In the genomic region with DNA sequence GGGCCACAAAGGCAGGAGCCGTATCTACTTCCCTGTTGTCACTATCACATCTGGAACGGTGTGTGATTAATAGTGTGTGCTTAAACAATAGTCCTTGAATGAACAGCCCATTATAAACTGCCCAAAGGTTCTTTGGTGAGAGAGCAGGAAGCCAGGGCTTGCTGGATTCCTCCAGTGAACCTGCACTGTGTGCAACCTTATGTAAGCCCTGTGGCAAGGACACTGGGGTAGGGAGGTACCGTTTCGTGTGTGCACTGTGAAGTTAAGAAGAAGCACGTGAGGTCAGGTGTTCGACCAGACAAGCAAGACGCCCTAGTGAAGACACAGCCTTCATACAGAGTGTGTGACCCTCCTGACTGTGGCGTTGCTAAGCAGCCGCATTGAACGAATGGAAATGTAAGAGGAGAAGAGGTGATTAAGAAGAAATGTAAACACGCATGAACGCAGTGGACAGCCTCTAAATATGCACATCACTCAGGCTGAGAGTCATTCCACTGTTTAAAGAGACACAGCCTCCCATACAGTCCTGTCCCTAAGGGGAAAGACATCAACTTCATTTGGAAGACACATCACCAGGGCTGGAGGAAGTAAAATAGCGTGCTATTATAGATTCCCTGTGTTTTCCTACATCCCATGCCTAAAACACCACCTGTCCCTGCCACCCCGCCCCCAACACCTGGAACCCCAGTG, we compare ENCODE assay signal across 15 mouse cellular contexts.
A peak's percentile ranks its signal among the peaks of the same experiment; 100 is the strongest.
DNase-seq lines count a peak whose midpoint lies in the region; ATAC-seq and TF ChIP-seq lines count a peak whose summit lies in the region.
"Had no signal": no experiment of that assay in that cellular context is flagged by ENCODE, and none has a peak within 500 bp of the region (broad histone marks: within the 10 kb centered on the region; RNA-seq: fewer than 3 reads in every experiment).

No protein-coding gene starts in this region.

- H3K27me3 ChIP-seq in hindbrain, postnatal 0 days (ENCODE audit: insufficient read depth, low read length) = no peaks in the 10 kb centered on the region
- no peaks in the 10 kb centered on the region for H3K27me3 ChIP-seq in hindbrain, embryonic 12.5 days
- no peaks in the 10 kb centered on the region for H3K27me3 ChIP-seq in midbrain, embryonic 10.5 days (ENCODE audit: low read depth, poor library complexity, severe bottlenecking)
- H3K27me3 ChIP-seq in midbrain, embryonic 14.5 days (ENCODE audit: control insufficient read depth, insufficient read depth, low read length) = no peaks in the 10 kb centered on the region
- no peaks in the 10 kb centered on the region for H3K27me3 ChIP-seq in midbrain, embryonic 13.5 days
- H3K27me3 ChIP-seq: neural tube, embryonic 13.5 days had no signal

- intact Hi-C loops in heart, postnatal 14 days (cut with DNase I) = no loop called here

- H3K4me1 ChIP-seq in hindbrain, postnatal 0 days (ENCODE audit: insufficient read depth, low read length) = no peaks in the 10 kb centered on the region
- H3K4me1 ChIP-seq in hindbrain, embryonic 12.5 days = 0 out of 2 replicates have a peak, but pooled peaks cover 6% of the 10 kb centered on the region
- peaks cover 23% of the 10 kb centered on the region for H3K4me1 ChIP-seq in midbrain, embryonic 10.5 days
- no peaks in the 10 kb centered on the region for H3K4me1 ChIP-seq in midbrain, embryonic 14.5 days (ENCODE audit: control insufficient read depth, insufficient read depth, low read length)
- H3K4me1 ChIP-seq in midbrain, embryonic 13.5 days (replicated peaks) = peaks cover 13% of the 10 kb centered on the region; the same call in 1 of the 2 replicates
- H3K4me1 ChIP-seq: limb, embryonic 10.5 days; neural tube, embryonic 13.5 days had no signal

- H3K4me3 ChIP-seq in hindbrain, postnatal 0 days (ENCODE audit: low read length) = no peak overlapping the region
- H3K4me3 ChIP-seq in hindbrain, embryonic 12.5 days = no peak overlapping the region
- H3K4me3 ChIP-seq in midbrain, embryonic 10.5 days = no peak overlapping the region
- H3K4me3 ChIP-seq in midbrain, embryonic 14.5 days (replicated peaks; ENCODE audit: low read depth, low read length) = no peak overlapping the region
- no peak overlapping the region for H3K4me3 ChIP-seq in midbrain, embryonic 13.5 days (replicated peaks)
- H3K4me3 ChIP-seq: limb, embryonic 10.5 days; neural tube, embryonic 13.5 days had no signal

- no peak overlapping the region for H3K27ac ChIP-seq in hindbrain, postnatal 0 days
- H3K27ac ChIP-seq in hindbrain, embryonic 12.5 days = no peak overlapping the region
- H3K27ac ChIP-seq in midbrain, embryonic 10.5 days (replicated peaks) = peak overlapping the region; percentile 65
- H3K27ac ChIP-seq in midbrain, embryonic 14.5 days (replicated peaks; ENCODE audit: low read depth, low read length) = no peak overlapping the region
- H3K27ac ChIP-seq in midbrain, embryonic 13.5 days = no peak overlapping the region
- H3K27ac ChIP-seq: limb, embryonic 10.5 days; liver, embryonic 14.5 days; neural tube, embryonic 13.5 days had no signal

- H3K9ac ChIP-seq in hindbrain, postnatal 0 days (replicated peaks; ENCODE audit: low read length) = no peak overlapping the region
- no peak overlapping the region for H3K9ac ChIP-seq in hindbrain, embryonic 12.5 days
- no peak overlapping the region for H3K9ac ChIP-seq in midbrain, embryonic 14.5 days (replicated peaks; ENCODE audit: low read length)
- no peak overlapping the region for H3K9ac ChIP-seq in midbrain, embryonic 13.5 days (replicated peaks)
- H3K9ac ChIP-seq: forebrain, postnatal 0 days; liver, embryonic 14.5 days; neural tube, embryonic 13.5 days had no signal

- WGBS in hindbrain, postnatal 0 days = 60% methylated on average over 14 of the region's 14 CpGs
- 66% methylated on average over 14 of the region's 14 CpGs for WGBS in hindbrain, embryonic 12.5 days
- WGBS in midbrain, embryonic 10.5 days = 76% methylated on average over 14 of the region's 14 CpGs
- WGBS in midbrain, embryonic 14.5 days = 75% methylated on average over 14 of the region's 14 CpGs
- 64% methylated on average over 14 of the region's 14 CpGs for WGBS in midbrain, embryonic 13.5 days

- no peak for TF ChIP-seq CTCF in hindbrain, postnatal 0 days (IDR thresholded peaks at IDR 0.05; ENCODE audit: low read depth)

- peak; percentile 20 for DNase-seq in hindbrain, postnatal 0 days (ENCODE audit: low spot score)
- peak; percentile 19 for DNase-seq in midbrain, embryonic 10.5 days (ENCODE audit: low spot score)
- DNase-seq in midbrain, embryonic 14.5 days = no peak
- DNase-seq in right cerebral cortex, postnatal 14 days = no peak
- DNase-seq in heart, postnatal 14 days = no peak
- DNase-seq: adrenal gland, postnatal 25 days; cerebellum, postnatal 14 days; forebrain, postnatal 0 days; gastrocnemius, postnatal 14 days; heart, postnatal 36 days had no signal

- H3K9me3 ChIP-seq in hindbrain, postnatal 0 days (ENCODE audit: low read length) = no peaks in the 10 kb centered on the region
- no peaks in the 10 kb centered on the region; the same call in 1 of the 2 replicates for H3K9me3 ChIP-seq in hindbrain, embryonic 12.5 days (replicated peaks)
- H3K9me3 ChIP-seq in midbrain, embryonic 10.5 days (replicated peaks) = no peaks in the 10 kb centered on the region
- H3K9me3 ChIP-seq in midbrain, embryonic 14.5 days (ENCODE audit: control insufficient read depth, low read length) = no peaks in the 10 kb centered on the region
- H3K9me3 ChIP-seq in midbrain, embryonic 13.5 days = no peaks in the 10 kb centered on the region
- H3K9me3 ChIP-seq: limb, embryonic 10.5 days; neural tube, embryonic 13.5 days had no signal

- no peak overlapping the region for H3K4me2 ChIP-seq in hindbrain, postnatal 0 days (ENCODE audit: low read depth, low read length)
- no peak overlapping the region for H3K4me2 ChIP-seq in hindbrain, embryonic 12.5 days (replicated peaks)
- no peak overlapping the region for H3K4me2 ChIP-seq in midbrain, embryonic 14.5 days (ENCODE audit: low read length)
- H3K4me2 ChIP-seq in midbrain, embryonic 13.5 days (replicated peaks) = no peak overlapping the region
- H3K4me2 ChIP-seq: neural tube, embryonic 13.5 days had no signal

- no peaks in the 10 kb centered on the region for H3K36me3 ChIP-seq in hindbrain, postnatal 0 days (ENCODE audit: insufficient read depth, low read length)
- no peaks in the 10 kb centered on the region for H3K36me3 ChIP-seq in hindbrain, embryonic 12.5 days
- no peaks in the 10 kb centered on the region for H3K36me3 ChIP-seq in midbrain, embryonic 10.5 days
- no peaks in the 10 kb centered on the region for H3K36me3 ChIP-seq in midbrain, embryonic 14.5 days (ENCODE audit: control insufficient read depth, insufficient read depth, low read length)
- H3K36me3 ChIP-seq in midbrain, embryonic 13.5 days = no peaks in the 10 kb centered on the region
- H3K36me3 ChIP-seq: limb, embryonic 10.5 days; neural tube, embryonic 13.5 days had no signal

- ATAC-seq in hindbrain, postnatal 0 days = peak; percentile 56
- ATAC-seq in hindbrain, embryonic 12.5 days (ENCODE audit: low FRiP score) = no peak
- no peak for ATAC-seq in midbrain, embryonic 14.5 days (ENCODE audit: low FRiP score, low TSS enrichment)
- ATAC-seq in midbrain, embryonic 13.5 days = peak; percentile 55; the same call in 1 of the 2 replicates
- ATAC-seq: forebrain, postnatal 0 days had no signal

Comparison
In these comparisons a context has a peak if more than half of its experiments do, and no peak if none do; other contexts are left out.
1. ATAC-seq: peak in hindbrain, postnatal 0 days (single experiment) and midbrain, embryonic 13.5 days (single experiment); none in hindbrain, embryonic 12.5 days (single experiment) and midbrain, embryonic 14.5 days (single experiment).
2. DNase-seq: peak in hindbrain, postnatal 0 days (single experiment) and midbrain, embryonic 10.5 days (single experiment); none in midbrain, embryonic 14.5 days (single experiment), right cerebral cortex, postnatal 14 days (single experiment) and heart, postnatal 14 days (0 of 2).